Mouse (Mus musculus): ENCODE data around the gene Larp1. TPM values are rescaled to one million over a fixed set of nuclear protein-coding genes. Genes with fewer than 3 reads are reported as not detected.
A peak's percentile ranks its signal among the peaks of the same experiment; 100 is the strongest.

Gene Larp1
- 24.7 and 26.9 TPM in 2 replicates for polyA plus RNA-seq (2014; fragmentation: Nextera tagmentation; extraction: Ambion mirVana)

- peak within 1 kb of the TSS; percentile 89 for H3K27ac ChIP-seq (ENCODE audit: low read depth)
- TF ChIP-seq CTCF (IDR thresholded peaks at IDR 0.05; ENCODE audit: low read depth): no peak
- H3K27me3 ChIP-seq (ENCODE audit: insufficient read depth, low read length): no peaks in the 10 kb centered on the region
- DNase-seq (no peak), ATAC-seq (ENCODE audit: insufficient read depth) (peak; percentile 22)
- no peaks in the 10 kb centered on the region for H3K36me3 ChIP-seq (ENCODE audit: insufficient read depth)
- H3K4me3 ChIP-seq (ENCODE audit: low read depth, low read length): peak within 1 kb of the TSS; percentile 95
- H3K9ac ChIP-seq: peak within 1 kb of the TSS; percentile 96
- no peaks in the 10 kb centered on the region for H3K9me3 ChIP-seq (ENCODE audit: low read depth, low read length)
- H3K4me2 ChIP-seq: peak within 1 kb of the TSS; percentile 91
- peaks cover 12% of the 10 kb centered on the region for H3K4me1 ChIP-seq (ENCODE audit: insufficient read depth)
- under 1% methylated on average over 72 of the region's 84 CpGs for WGBS
Measured at GRCm38 (mm10) chr11:58009051-58009515, at the start of gene Larp1. Larp1 (plus strand) TSS chr11:58009064.

GRCm38 (mm10) chr11:57959924-57960323 is 48.9 kb upstream of the Larp1 start:
- DNase-seq (no peak), ATAC-seq (ENCODE audit: insufficient read depth) (no peak)
- H3K27ac ChIP-seq (ENCODE audit: low read depth): no peak overlapping the region
- WGBS: 68% methylated on average over 2 of the region's 2 CpGs
- no peak overlapping the region for H3K4me3 ChIP-seq (ENCODE audit: low read depth, low read length)
- H3K4me2 ChIP-seq: no peak overlapping the region
- H3K4me1 ChIP-seq (ENCODE audit: insufficient read depth): no peaks in the 10 kb centered on the region
- no peaks in the 10 kb centered on the region for H3K27me3 ChIP-seq (ENCODE audit: insufficient read depth, low read length)
- TF ChIP-seq CTCF (IDR thresholded peaks at IDR 0.05; ENCODE audit: low read depth): no peak
- no peak overlapping the region for H3K9ac ChIP-seq
- H3K36me3 ChIP-seq (ENCODE audit: insufficient read depth): no peaks in the 10 kb centered on the region
- no peaks in the 10 kb centered on the region for H3K9me3 ChIP-seq (ENCODE audit: low read depth, low read length)

- peak; percentile 90 for DNase-seq
- WGBS: 1% methylated on average over 40 of the region's 40 CpGs
Measured at GRCm38 (mm10) chr11:57962382-57963285, 46.2 kb upstream of the Larp1 start.

GRCm38 (mm10) chr11:57963291-57963870 is 45.5 kb upstream of the Larp1 start:
- Histone ChIP-seq H3K4me1 (ENCODE audit: insufficient read depth) (no peaks in the 10 kb centered on the region), H3K27me3 (ENCODE audit: insufficient read depth, low read length) (no peaks in the 10 kb centered on the region), H3K9me3 (ENCODE audit: low read depth, low read length) (no peaks in the 10 kb centered on the region; the same call in 1 of the 2 replicates), H3K9ac (peak overlapping the region; percentile 58; the same call in 1 of the 2 replicates), H3K4me3 (ENCODE audit: low read depth, low read length) (peak overlapping the region; percentile 52), H3K4me2 (peak overlapping the region; percentile 85), H3K36me3 (ENCODE audit: insufficient read depth) (no peaks in the 10 kb centered on the region), H3K27ac (ENCODE audit: low read depth) (no peak overlapping the region)
- no peak for ATAC-seq (ENCODE audit: insufficient read depth)
- no peak for DNase-seq
- WGBS: 38% methylated on average over 9 of the region's 9 CpGs
- no peak for TF ChIP-seq CTCF (IDR thresholded peaks at IDR 0.05; ENCODE audit: low read depth)

More at GRCm38 (mm10) chr11:57962382-57963285, 46.2 kb upstream of the Larp1 start:
- H3K27me3 ChIP-seq (ENCODE audit: insufficient read depth, low read length): no peaks in the 10 kb centered on the region
- no peaks in the 10 kb centered on the region for H3K36me3 ChIP-seq (ENCODE audit: insufficient read depth)
- no peaks in the 10 kb centered on the region for H3K4me1 ChIP-seq (ENCODE audit: insufficient read depth)
- H3K27ac ChIP-seq (ENCODE audit: low read depth): peak overlapping the region; percentile 65
- H3K4me3 ChIP-seq (ENCODE audit: low read depth, low read length): peak overlapping the region; percentile 52
- peak overlapping the region; percentile 85 for H3K4me2 ChIP-seq
- peak; percentile 96 for ATAC-seq (ENCODE audit: insufficient read depth)
- H3K9me3 ChIP-seq (ENCODE audit: low read depth, low read length): no peaks in the 10 kb centered on the region
- peak overlapping the region; percentile 58 for H3K9ac ChIP-seq
- 0 out of 2 replicates have a peak, but pooled peaks have one; percentile 0 for TF ChIP-seq CTCF (IDR thresholded peaks at IDR 0.05; ENCODE audit: low read depth)

GRCm38 (mm10) chr11:57966630-57967029 is 42.2 kb upstream of the Larp1 start:
- H3K9me3 ChIP-seq (ENCODE audit: low read depth, low read length): no peaks in the 10 kb centered on the region; the same call in 1 of the 2 replicates
- no peaks in the 10 kb centered on the region for H3K27me3 ChIP-seq (ENCODE audit: insufficient read depth, low read length)
- no peak overlapping the region for H3K27ac ChIP-seq (ENCODE audit: low read depth)
- DNase-seq (no peak), ATAC-seq (ENCODE audit: insufficient read depth) (no peak)
- TF ChIP-seq CTCF (IDR thresholded peaks at IDR 0.05; ENCODE audit: low read depth): no peak
- H3K9ac ChIP-seq: no peak overlapping the region
- WGBS: 74% methylated on average over 7 of the region's 7 CpGs
- no peak overlapping the region for H3K4me3 ChIP-seq (ENCODE audit: low read depth, low read length)
- H3K36me3 ChIP-seq (ENCODE audit: insufficient read depth): no peaks in the 10 kb centered on the region
- no peaks in the 10 kb centered on the region for H3K4me1 ChIP-seq (ENCODE audit: insufficient read depth)
- H3K4me2 ChIP-seq: no peak overlapping the region

GRCm38 (mm10) chr11:57968301-57968700 is 40.6 kb upstream of the Larp1 start:
- WGBS: 75% methylated on average over 5 of the region's 5 CpGs
- H3K36me3 ChIP-seq (ENCODE audit: insufficient read depth): no peaks in the 10 kb centered on the region
- H3K27me3 ChIP-seq (ENCODE audit: insufficient read depth, low read length): no peaks in the 10 kb centered on the region
- H3K9me3 ChIP-seq (ENCODE audit: low read depth, low read length): no peaks in the 10 kb centered on the region; the same call in 1 of the 2 replicates
- TF ChIP-seq CTCF (IDR thresholded peaks at IDR 0.05; ENCODE audit: low read depth): no peak
- no peak overlapping the region for H3K9ac ChIP-seq
- no peak overlapping the region for H3K4me3 ChIP-seq (ENCODE audit: low read depth, low read length)
- ATAC-seq (ENCODE audit: insufficient read depth): no peak
- no peak overlapping the region for H3K4me2 ChIP-seq
- H3K27ac ChIP-seq (ENCODE audit: low read depth): no peak overlapping the region
- H3K4me1 ChIP-seq (ENCODE audit: insufficient read depth): peaks cover 2% of the 10 kb centered on the region; the same call in 1 of the 2 replicates
- DNase-seq: no peak

Measured in lung, embryonic 14.5 days (tissue).